Mouse (Mus musculus): ENCODE data around the gene Arhgef39. TPM values are rescaled to one million over a fixed set of nuclear protein-coding genes. Genes with fewer than 3 reads are reported as not detected.
"Not testable (repeated sequence)": the region's sequence is repeated elsewhere in the genome, so short reads cannot be mapped to it uniquely, and the experiment has no call there.

Gene Arhgef39
- polyA plus RNA-seq, 1 experiment from 2014 or later, result 7.0 TPM

GRCm38 (mm10) chr4:43489611-43490010 is 9.9 kb downstream of the Arhgef39 start:
- no peak for ATAC-seq (replicated peaks)
- peaks cover 11% of the 10 kb centered on the region for H3K4me1 ChIP-seq
- H3K4me3 ChIP-seq, result no peak overlapping the region
- H3K36me3 ChIP-seq (replicated peaks), result no peaks in the 10 kb centered on the region
- H3K9ac ChIP-seq, result no peak overlapping the region
- no peaks in the 10 kb centered on the region for H3K9me3 ChIP-seq
- no peak overlapping the region for H3K27ac ChIP-seq
- 95% methylated on average over 3 of the region's 3 CpGs for WGBS
- no peaks in the 10 kb centered on the region for H3K27me3 ChIP-seq (replicated peaks)
- no peak overlapping the region for H3K4me2 ChIP-seq

DNA sequence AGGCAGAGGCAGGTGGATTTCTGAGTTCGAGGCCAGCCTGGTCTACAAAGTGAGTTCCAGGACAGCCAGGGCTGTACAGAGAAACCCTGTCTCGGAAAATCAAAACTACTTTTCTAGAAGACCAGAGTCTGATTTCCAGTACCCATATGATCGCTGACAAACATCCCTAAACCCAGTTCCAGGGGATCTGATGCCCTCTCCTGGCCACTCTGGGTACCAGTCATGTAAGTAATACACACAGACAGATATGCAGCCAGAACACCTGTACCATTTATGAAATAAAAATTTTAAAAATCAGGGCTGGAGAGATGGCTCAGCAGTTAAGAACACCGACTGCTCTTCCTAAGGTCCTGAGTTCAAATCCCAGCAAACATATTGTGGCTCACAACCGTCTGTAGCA is 13.8 kb downstream of the Arhgef39 start:
- ATAC-seq (replicated peaks); H3K9me3 ChIP-seq; H3K4me2 ChIP-seq; H3K4me1 ChIP-seq; H3K36me3 ChIP-seq (replicated peaks); H3K27me3 ChIP-seq (replicated peaks); H3K9ac ChIP-seq; H3K27ac ChIP-seq; H3K4me3 ChIP-seq: not testable (repeated sequence)
- 87% methylated on average over 5 of the region's 5 CpGs for WGBS

GRCm38 (mm10) chr4:43483535-43484091 is 15.9 kb downstream of the Arhgef39 start, which contains the start of gene Sit1:
Gene Sit1 (minus strand): TSS chr4:43483734.
- ATAC-seq (replicated peaks), result no peak
- no peak within 1 kb of the TSS for H3K4me3 ChIP-seq
- 62% methylated on average over 12 of the region's 12 CpGs for WGBS
- H3K4me1 ChIP-seq, result no peaks in the 10 kb centered on the region
- no peak within 1 kb of the TSS for H3K4me2 ChIP-seq
- no peaks in the 10 kb centered on the region for H3K36me3 ChIP-seq (replicated peaks)
- H3K27ac ChIP-seq, result no peak within 1 kb of the TSS
- H3K27me3 ChIP-seq (replicated peaks), result no peaks in the 10 kb centered on the region
- no peaks in the 10 kb centered on the region for H3K9me3 ChIP-seq
- H3K9ac ChIP-seq, result no peak within 1 kb of the TSS

DNA sequence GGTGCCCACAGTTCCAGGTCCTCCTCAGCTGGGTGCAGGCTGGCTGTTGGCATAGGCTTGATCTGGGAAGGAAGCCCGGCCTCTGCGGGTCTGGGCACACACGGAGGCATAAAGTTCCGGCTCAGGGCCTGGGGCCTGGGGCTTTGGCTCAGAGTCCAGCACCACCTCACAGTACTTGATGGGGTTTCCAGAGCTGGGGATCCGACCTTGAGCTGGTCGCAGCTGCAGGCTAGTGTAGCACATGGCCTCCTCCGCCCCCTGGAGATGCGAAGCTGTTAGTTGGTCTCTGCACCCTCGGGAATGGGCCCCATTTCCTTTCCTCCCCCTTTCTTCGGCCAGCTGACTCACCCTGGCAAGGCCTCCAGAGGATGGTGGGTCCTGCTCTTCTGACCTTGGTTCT is 16.9 kb downstream of the Arhgef39 start:
- Histone ChIP-seq H3K27ac (no peak overlapping the region), H3K36me3 (replicated peaks) (no peaks in the 10 kb centered on the region), H3K4me1 (peaks cover 6% of the 10 kb centered on the region), H3K9ac (no peak overlapping the region), H3K9me3 (no peaks in the 10 kb centered on the region), H3K4me3 (no peak overlapping the region), H3K27me3 (replicated peaks) (no peaks in the 10 kb centered on the region), H3K4me2 (no peak overlapping the region)
- WGBS, result 78% methylated on average over 10 of the region's 10 CpGs
- no peak for ATAC-seq (replicated peaks)

GRCm38 (mm10) chr4:43481894-43482456 is 17.5 kb downstream of the Arhgef39 start:
- Histone ChIP-seq H3K36me3 (replicated peaks) (no peaks in the 10 kb centered on the region), H3K4me1 (peaks cover 6% of the 10 kb centered on the region), H3K27ac (no peak overlapping the region), H3K9me3 (no peaks in the 10 kb centered on the region), H3K4me3 (no peak overlapping the region), H3K27me3 (replicated peaks) (no peaks in the 10 kb centered on the region), H3K4me2 (no peak overlapping the region), H3K9ac (no peak overlapping the region)
- WGBS, result 77% methylated on average over 7 of the region's 7 CpGs
- ATAC-seq (replicated peaks), result no peak

DNA sequence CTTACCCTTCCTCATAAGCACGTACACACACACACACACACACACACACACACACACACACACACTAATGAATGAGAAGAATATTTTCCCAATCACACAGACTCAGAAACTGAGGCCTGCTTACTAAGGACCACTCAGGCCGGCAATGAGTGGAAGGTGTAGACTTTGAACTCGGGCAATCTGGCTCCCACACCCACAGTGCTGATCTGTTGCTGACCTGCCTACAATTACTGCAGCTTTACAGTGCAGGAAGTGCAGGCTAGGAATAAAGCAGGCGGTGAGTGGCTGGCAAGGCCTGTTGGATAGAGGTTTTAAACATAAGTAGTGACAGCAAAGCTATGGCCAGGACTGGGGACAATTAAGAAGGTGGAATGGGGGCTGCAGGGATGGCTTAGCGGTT is 18.5 kb downstream of the Arhgef39 start:
- Histone ChIP-seq H3K4me1 (peaks cover 6% of the 10 kb centered on the region), H3K9ac (no peak overlapping the region), H3K9me3 (no peaks in the 10 kb centered on the region), H3K4me3 (no peak overlapping the region), H3K27ac (no peak overlapping the region), H3K36me3 (replicated peaks) (no peaks in the 10 kb centered on the region), H3K27me3 (replicated peaks) (no peaks in the 10 kb centered on the region), H3K4me2 (no peak overlapping the region)
- WGBS, result 77% methylated on average over 5 of the region's 5 CpGs
- ATAC-seq (replicated peaks), result no peak

- no peak overlapping the region for H3K4me2 ChIP-seq
- WGBS, result 49% methylated on average over 24 of the region's 24 CpGs
- no peak for ATAC-seq (replicated peaks)
Measured at GRCm38 (mm10) chr4:43478906-43479832, 20.3 kb downstream of the Arhgef39 start.

DNA sequence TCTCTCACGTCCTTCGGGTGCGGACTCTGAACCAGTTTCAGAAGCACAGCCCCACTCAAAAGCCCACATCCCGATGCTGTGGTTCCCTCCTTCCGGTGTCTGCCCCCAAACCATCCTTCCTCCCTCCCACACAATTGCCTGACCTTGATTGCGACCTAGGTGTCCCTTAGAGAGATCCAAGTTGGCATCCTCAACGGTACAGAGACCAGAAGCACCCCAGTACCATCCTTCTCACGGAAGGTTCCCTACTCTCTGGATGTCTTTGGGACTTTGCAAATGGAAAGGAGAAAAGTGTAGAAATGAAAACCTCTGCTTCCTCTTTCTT is 21.0 kb downstream of the Arhgef39 start:
- WGBS, result 43% methylated on average over 8 of the region's 8 CpGs
- peaks cover 6% of the 10 kb centered on the region for H3K4me1 ChIP-seq
- H3K4me3 ChIP-seq, result peak overlapping the region; percentile 38
- H3K27me3 ChIP-seq (replicated peaks), result no peaks in the 10 kb centered on the region
- peak overlapping the region; percentile 29; the same call in 1 of the 2 replicates for H3K9ac ChIP-seq
- no peaks in the 10 kb centered on the region for H3K9me3 ChIP-seq
- no peak overlapping the region for H3K27ac ChIP-seq
- peak; percentile 34; the same call in 1 of the 2 replicates for ATAC-seq (replicated peaks)
- H3K36me3 ChIP-seq (replicated peaks), result no peaks in the 10 kb centered on the region
- peak overlapping the region; percentile 53 for H3K4me2 ChIP-seq

More at GRCm38 (mm10) chr4:43478906-43479832, 20.3 kb downstream of the Arhgef39 start:
- no peak overlapping the region for H3K9ac ChIP-seq
- H3K36me3 ChIP-seq (replicated peaks), result no peaks in the 10 kb centered on the region
- H3K9me3 ChIP-seq, result no peaks in the 10 kb centered on the region
- H3K27me3 ChIP-seq (replicated peaks), result no peaks in the 10 kb centered on the region
- H3K4me3 ChIP-seq, result no peak overlapping the region
- peaks cover 6% of the 10 kb centered on the region for H3K4me1 ChIP-seq
- no peak overlapping the region for H3K27ac ChIP-seq

DNA sequence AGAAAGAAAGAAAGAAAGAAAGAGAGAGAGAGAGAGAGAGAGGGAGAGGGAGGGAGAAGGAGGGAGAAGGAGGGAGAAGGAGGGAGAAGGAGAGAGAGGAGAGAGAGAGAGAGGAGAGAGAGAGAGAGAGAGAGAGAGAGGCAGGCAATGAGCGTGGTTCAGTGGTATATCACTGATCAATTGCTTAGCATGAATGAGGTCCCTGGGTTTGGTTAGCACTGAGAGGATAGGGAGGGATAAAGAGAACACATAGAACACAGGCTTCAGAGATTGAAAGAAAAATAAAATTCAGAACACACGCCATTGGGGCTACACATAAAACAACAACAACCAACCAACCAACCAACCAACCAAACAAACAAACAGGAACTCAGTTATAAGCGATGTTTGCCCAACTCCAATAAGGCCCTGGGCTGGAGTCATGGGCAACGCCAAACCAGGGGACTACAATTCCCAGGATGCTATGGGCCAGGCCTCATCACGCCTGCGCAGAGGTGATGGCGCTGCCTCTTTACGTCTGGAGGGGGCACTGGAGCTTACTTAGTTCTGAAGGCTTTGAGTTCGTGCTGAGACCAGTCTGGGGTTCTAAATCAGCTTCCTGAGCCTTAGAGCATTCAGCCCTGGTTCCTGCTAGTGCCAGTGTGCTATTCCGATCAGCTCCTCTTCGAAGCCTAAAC is 21.5 kb downstream of the Arhgef39 start:
- Histone ChIP-seq H3K4me3 (peak overlapping the region; percentile 38), H3K9ac (peak overlapping the region; percentile 29; the same call in 1 of the 2 replicates), H3K4me1 (peaks cover 6% of the 10 kb centered on the region), H3K9me3 (no peaks in the 10 kb centered on the region), H3K36me3 (replicated peaks) (no peaks in the 10 kb centered on the region), H3K27ac (no peak overlapping the region), H3K4me2 (peak overlapping the region; percentile 53), H3K27me3 (replicated peaks) (no peaks in the 10 kb centered on the region)
- WGBS, result 15% methylated on average over 11 of the region's 11 CpGs
- peak; percentile 96 for ATAC-seq (replicated peaks)

- H3K4me2 ChIP-seq, result no peak overlapping the region
- H3K9ac ChIP-seq, result no peak overlapping the region
- no peak for ATAC-seq (replicated peaks)
- H3K27ac ChIP-seq, result no peak overlapping the region
- WGBS, result 87% methylated on average over 6 of the region's 6 CpGs
- no peak overlapping the region for H3K4me3 ChIP-seq
- H3K36me3 ChIP-seq (replicated peaks), result no peaks in the 10 kb centered on the region
- no peaks in the 10 kb centered on the region for H3K9me3 ChIP-seq
- no peaks in the 10 kb centered on the region for H3K27me3 ChIP-seq (replicated peaks)
- H3K4me1 ChIP-seq, result peaks cover 6% of the 10 kb centered on the region
Measured at GRCm38 (mm10) chr4:43476604-43477003, 22.9 kb downstream of the Arhgef39 start.

DNA sequence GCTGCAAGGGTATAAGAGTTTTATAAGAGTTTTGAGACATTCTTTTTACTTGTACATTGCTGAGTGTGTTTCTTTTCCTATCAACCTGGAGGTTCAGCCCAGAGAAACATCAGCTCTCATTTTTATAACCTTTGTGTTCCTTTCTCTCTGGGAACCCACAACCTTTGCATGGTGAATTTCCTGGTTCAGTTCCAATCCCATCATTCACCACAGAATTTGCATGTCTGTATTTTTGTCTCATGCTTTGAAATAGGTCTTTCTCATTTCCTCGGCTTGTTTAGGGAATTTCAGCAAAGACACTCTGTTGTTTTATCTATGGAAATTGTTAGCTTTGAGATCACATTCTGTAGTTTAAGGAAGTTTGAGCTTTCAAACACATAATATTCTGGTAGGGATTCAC is 25.9 kb downstream of the Arhgef39 start:
- H3K27me3 ChIP-seq (replicated peaks), result no peaks in the 10 kb centered on the region
- H3K9me3 ChIP-seq, result no peaks in the 10 kb centered on the region
- ATAC-seq (replicated peaks), result no peak
- no peak overlapping the region for H3K27ac ChIP-seq
- no peak overlapping the region for H3K9ac ChIP-seq
- H3K4me2 ChIP-seq, result no peak overlapping the region
- no peaks in the 10 kb centered on the region for H3K36me3 ChIP-seq (replicated peaks)
- H3K4me1 ChIP-seq, result peaks cover 6% of the 10 kb centered on the region
- 84% methylated on average over 1 of the region's 1 CpGs for WGBS
- H3K4me3 ChIP-seq, result no peak overlapping the region

GRCm38 (mm10) chr4:43470301-43470700 is 29.2 kb downstream of the Arhgef39 start:
- Histone ChIP-seq H3K9me3 (no peaks in the 10 kb centered on the region), H3K4me1 (no peaks in the 10 kb centered on the region), H3K9ac (no peak overlapping the region), H3K27ac (no peak overlapping the region), H3K36me3 (replicated peaks) (no peaks in the 10 kb centered on the region), H3K4me2 (no peak overlapping the region), H3K4me3 (no peak overlapping the region), H3K27me3 (replicated peaks) (no peaks in the 10 kb centered on the region)
- WGBS, result 93% methylated on average over 10 of the region's 10 CpGs
- ATAC-seq (replicated peaks), result no peak

Data from midbrain, embryonic 15.5 days (tissue).